Mouse (Mus musculus): Measurements from ENCODE around the gene Mrpl50. TPM values are rescaled to one million over a fixed set of nuclear protein-coding genes. Genes with fewer than 3 reads are reported as not detected.
"Not testable (repeated sequence)": the region's sequence is repeated elsewhere in the genome, so short reads cannot be mapped to it uniquely, and the experiment has no call there.

The Mrpl50 gene
- polyA plus RNA-seq, 1 experiment from 2014 or later, result 89.5 TPM

GRCm38 (mm10) chr4:49519476-49519875, 1.4 kb downstream of the Mrpl50 start:
- H3K9me3 ChIP-seq (ENCODE audit: control insufficient read depth, low read length), result no peaks in the 10 kb centered on the region
- H3K4me2 ChIP-seq (ENCODE audit: low read depth), result no peak overlapping the region
- no peaks in the 10 kb centered on the region for H3K27me3 ChIP-seq (ENCODE audit: control insufficient read depth, insufficient read depth, low read length)
- 0 out of 2 replicates have a peak, but pooled peaks cover 2% of the 10 kb centered on the region for H3K36me3 ChIP-seq (ENCODE audit: control insufficient read depth, insufficient read depth, low read length)
- H3K4me3 ChIP-seq (ENCODE audit: low read depth, low read length), result no peak overlapping the region
- H3K9ac ChIP-seq (ENCODE audit: low read length), result no peak overlapping the region
- 78% methylated on average over 5 of the region's 5 CpGs for WGBS
- H3K4me1 ChIP-seq (ENCODE audit: control insufficient read depth, insufficient read depth, low read length), result peaks cover 3% of the 10 kb centered on the region; the same call in 1 of the 2 replicates
- DNase-seq (ENCODE audit: low spot score), result no peak
- no peak overlapping the region for H3K27ac ChIP-seq (ENCODE audit: low read depth, low read length)
- no peak for ATAC-seq (ENCODE audit: insufficient read depth, low FRiP score, low TSS enrichment)

- Histone ChIP-seq H3K36me3 (ENCODE audit: control insufficient read depth, insufficient read depth, low read length) (peaks cover 2% of the 10 kb centered on the region; the same call in 1 of the 2 replicates), H3K4me3 (ENCODE audit: low read depth, low read length) (no peak overlapping the region), H3K4me2 (ENCODE audit: low read depth) (no peak overlapping the region), H3K9me3 (ENCODE audit: control insufficient read depth, low read length) (no peaks in the 10 kb centered on the region), H3K27me3 (ENCODE audit: control insufficient read depth, insufficient read depth, low read length) (no peaks in the 10 kb centered on the region), H3K4me1 (ENCODE audit: control insufficient read depth, insufficient read depth, low read length) (no peaks in the 10 kb centered on the region), H3K9ac (ENCODE audit: low read length) (no peak overlapping the region), H3K27ac (ENCODE audit: low read depth, low read length) (no peak overlapping the region)
- WGBS, result 95% methylated on average over 6 of the region's 6 CpGs
- ATAC-seq (ENCODE audit: insufficient read depth, low FRiP score, low TSS enrichment) (no peak), DNase-seq (ENCODE audit: low spot score) (no peak)
Observed at GRCm38 (mm10) chr4:49514441-49514840, 6.5 kb downstream of the Mrpl50 start.

GRCm38 (mm10) chr4:49512636-49513035, 8.3 kb downstream of the Mrpl50 start:
- no peak overlapping the region for H3K4me3 ChIP-seq (ENCODE audit: low read depth, low read length)
- no peaks in the 10 kb centered on the region for H3K9me3 ChIP-seq (ENCODE audit: control insufficient read depth, low read length)
- no peaks in the 10 kb centered on the region for H3K4me1 ChIP-seq (ENCODE audit: control insufficient read depth, insufficient read depth, low read length)
- H3K27me3 ChIP-seq (ENCODE audit: control insufficient read depth, insufficient read depth, low read length), result no peaks in the 10 kb centered on the region
- peaks cover 2% of the 10 kb centered on the region; the same call in 1 of the 2 replicates for H3K36me3 ChIP-seq (ENCODE audit: control insufficient read depth, insufficient read depth, low read length)
- no peak for DNase-seq (ENCODE audit: low spot score)
- H3K27ac ChIP-seq (ENCODE audit: low read depth, low read length), result no peak overlapping the region
- 79% methylated on average over 4 of the region's 4 CpGs for WGBS
- ATAC-seq (ENCODE audit: insufficient read depth, low FRiP score, low TSS enrichment), result no peak
- no peak overlapping the region for H3K9ac ChIP-seq (ENCODE audit: low read length)
- no peak overlapping the region for H3K4me2 ChIP-seq (ENCODE audit: low read depth)

GRCm38 (mm10) chr4:49510236-49510835, 10.6 kb downstream of the Mrpl50 start:
- H3K4me2 ChIP-seq (ENCODE audit: low read depth); H3K27ac ChIP-seq (ENCODE audit: low read depth, low read length); H3K9ac ChIP-seq (ENCODE audit: low read length); ATAC-seq (ENCODE audit: insufficient read depth, low FRiP score, low TSS enrichment); H3K9me3 ChIP-seq (ENCODE audit: control insufficient read depth, low read length); H3K36me3 ChIP-seq (ENCODE audit: control insufficient read depth, insufficient read depth, low read length); H3K4me1 ChIP-seq (ENCODE audit: control insufficient read depth, insufficient read depth, low read length); H3K4me3 ChIP-seq (ENCODE audit: low read depth, low read length); DNase-seq (ENCODE audit: low spot score); H3K27me3 ChIP-seq (ENCODE audit: control insufficient read depth, insufficient read depth, low read length): not testable (repeated sequence)
- WGBS, result 94% methylated on average over 1 of the region's 1 CpGs

- DNase-seq (ENCODE audit: low spot score) (no peak), ATAC-seq (ENCODE audit: insufficient read depth, low FRiP score, low TSS enrichment) (no peak)
- Histone ChIP-seq H3K4me1 (ENCODE audit: control insufficient read depth, insufficient read depth, low read length) (no peaks in the 10 kb centered on the region), H3K9me3 (ENCODE audit: control insufficient read depth, low read length) (no peaks in the 10 kb centered on the region), H3K9ac (ENCODE audit: low read length) (no peak overlapping the region), H3K4me3 (ENCODE audit: low read depth, low read length) (no peak overlapping the region), H3K36me3 (ENCODE audit: control insufficient read depth, insufficient read depth, low read length) (peaks cover 2% of the 10 kb centered on the region; the same call in 1 of the 2 replicates), H3K27ac (ENCODE audit: low read depth, low read length) (no peak overlapping the region), H3K27me3 (ENCODE audit: control insufficient read depth, insufficient read depth, low read length) (no peaks in the 10 kb centered on the region), H3K4me2 (ENCODE audit: low read depth) (no peak overlapping the region)
- 86% methylated on average over 2 of the region's 2 CpGs for WGBS
Observed at GRCm38 (mm10) chr4:49509183-49509582, 11.7 kb downstream of the Mrpl50 start.

GRCm38 (mm10) chr4:49506386-49506785, 14.5 kb downstream of the Mrpl50 start, which contains the start of gene Baat:
TSS of gene Baat (minus strand) at chr4:49506557.
- Histone ChIP-seq H3K4me2 (ENCODE audit: low read depth) (no peak within 1 kb of the TSS), H3K9ac (ENCODE audit: low read length) (no peak within 1 kb of the TSS), H3K27ac (ENCODE audit: low read depth, low read length) (no peak within 1 kb of the TSS), H3K36me3 (ENCODE audit: control insufficient read depth, insufficient read depth, low read length) (no peaks in the 10 kb centered on the region), H3K4me3 (ENCODE audit: low read depth, low read length) (no peak within 1 kb of the TSS), H3K4me1 (ENCODE audit: control insufficient read depth, insufficient read depth, low read length) (no peaks in the 10 kb centered on the region), H3K9me3 (ENCODE audit: control insufficient read depth, low read length) (no peaks in the 10 kb centered on the region), H3K27me3 (ENCODE audit: control insufficient read depth, insufficient read depth, low read length) (no peaks in the 10 kb centered on the region)
- WGBS, result 87% methylated on average over 3 of the region's 3 CpGs
- ATAC-seq (ENCODE audit: insufficient read depth, low FRiP score, low TSS enrichment) (no peak), DNase-seq (ENCODE audit: low spot score) (no peak)

GRCm38 (mm10) chr4:49503563-49503962, 17.3 kb downstream of the Mrpl50 start:
- no peaks in the 10 kb centered on the region for H3K4me1 ChIP-seq (ENCODE audit: control insufficient read depth, insufficient read depth, low read length)

GRCm38 (mm10) chr4:49485934-49486650, 34.8 kb downstream of the Mrpl50 start:
- not testable (repeated sequence) for H3K9me3 ChIP-seq (ENCODE audit: control insufficient read depth, low read length); H3K4me3 ChIP-seq (ENCODE audit: low read depth, low read length); H3K9ac ChIP-seq (ENCODE audit: low read length); ATAC-seq (ENCODE audit: insufficient read depth, low FRiP score, low TSS enrichment); H3K27me3 ChIP-seq (ENCODE audit: control insufficient read depth, insufficient read depth, low read length); H3K27ac ChIP-seq (ENCODE audit: low read depth, low read length); H3K36me3 ChIP-seq (ENCODE audit: control insufficient read depth, insufficient read depth, low read length); DNase-seq (ENCODE audit: low spot score); H3K4me2 ChIP-seq (ENCODE audit: low read depth); H3K4me1 ChIP-seq (ENCODE audit: control insufficient read depth, insufficient read depth, low read length)
- WGBS, result 61% methylated on average over 3 of the region's 3 CpGs

More at GRCm38 (mm10) chr4:49503563-49503962, 17.3 kb downstream of the Mrpl50 start:
- 86% methylated on average over 1 of the region's 1 CpGs for WGBS
- H3K9me3 ChIP-seq (ENCODE audit: control insufficient read depth, low read length), result no peaks in the 10 kb centered on the region
- no peaks in the 10 kb centered on the region for H3K36me3 ChIP-seq (ENCODE audit: control insufficient read depth, insufficient read depth, low read length)
- DNase-seq (ENCODE audit: low spot score) (no peak), ATAC-seq (ENCODE audit: insufficient read depth, low FRiP score, low TSS enrichment) (no peak)
- H3K27ac ChIP-seq (ENCODE audit: low read depth, low read length), result no peak overlapping the region
- no peak overlapping the region for H3K9ac ChIP-seq (ENCODE audit: low read length)
- no peak overlapping the region for H3K4me3 ChIP-seq (ENCODE audit: low read depth, low read length)
- H3K27me3 ChIP-seq (ENCODE audit: control insufficient read depth, insufficient read depth, low read length), result no peaks in the 10 kb centered on the region
- H3K4me2 ChIP-seq (ENCODE audit: low read depth), result no peak overlapping the region

- Histone ChIP-seq H3K36me3 (ENCODE audit: control insufficient read depth, insufficient read depth, low read length) (no peaks in the 10 kb centered on the region), H3K9ac (ENCODE audit: low read length) (no peak overlapping the region), H3K4me1 (ENCODE audit: control insufficient read depth, insufficient read depth, low read length) (no peaks in the 10 kb centered on the region), H3K4me3 (ENCODE audit: low read depth, low read length) (no peak overlapping the region), H3K27ac (ENCODE audit: low read depth, low read length) (no peak overlapping the region), H3K4me2 (ENCODE audit: low read depth) (no peak overlapping the region), H3K27me3 (ENCODE audit: control insufficient read depth, insufficient read depth, low read length) (no peaks in the 10 kb centered on the region), H3K9me3 (ENCODE audit: control insufficient read depth, low read length) (no peaks in the 10 kb centered on the region)
- no peak for ATAC-seq (ENCODE audit: insufficient read depth, low FRiP score, low TSS enrichment)
- no peak for DNase-seq (ENCODE audit: low spot score)
Observed at GRCm38 (mm10) chr4:49485442-49485841, 35.5 kb downstream of the Mrpl50 start.
